Mouse (Mus musculus) CH12.LX (cell line): ENCODE measurements at regions not wholly inside any gene's neighbourhood (a gene's known extent, or its start where the extent isn't known, plus 50 kb on each side); places are given as distances from the start of the nearest gene placed in this dataset.

Experiments
- BHLHE40 ChIP-seq: IDR thresholded peaks from 2 replicates; pipeline ENCODE4 v1.6.1; 2011; ENCODE audit warnings: mild to moderate bottlenecking, low read depth, low read length, improper control_type of control experiment
- CTCF ChIP-seq, 2 experiments: IDR thresholded peaks in 1 of 2; conservative IDR thresholded peaks in 1 of 2; 2 replicates each; pipeline ENCODE4 v1.5.1; 2011 to 2012; ENCODE audit warnings: low read depth in 2 of 2, low read length in 2 of 2, improper control_type of control experiment in 1 of 2, inconsistent platforms in 1 of 2, mild to moderate bottlenecking in 1 of 2, moderate library complexity in 1 of 2
- E2F4 ChIP-seq: IDR thresholded peaks from 2 replicates; pipeline ENCODE4 v1.6.1; 2011; ENCODE audit warnings: low read depth, low read length, improper control_type of control experiment; ENCODE audit not compliant: insufficient replicate concordance
- ELF1 ChIP-seq: IDR thresholded peaks from 2 replicates; pipeline ENCODE4 v1.6.1; 2014; ENCODE audit warnings: low read depth, mild to moderate bottlenecking, inconsistent platforms, low read length, improper control_type of control experiment
- EP300 ChIP-seq: IDR thresholded peaks from 2 replicates; pipeline ENCODE4 v1.6.1; 2011; ENCODE audit warnings: low read length, improper control_type of control experiment
- JUND ChIP-seq: conservative IDR thresholded peaks from 2 replicates; pipeline ENCODE4 v1.6.1; 2011; ENCODE audit warnings: low read depth, low read length, improper control_type of control experiment
- MAFK ChIP-seq: IDR thresholded peaks from 2 replicates; pipeline ENCODE4 v1.6.1; 2011; ENCODE audit warnings: low read length, improper control_type of control experiment; ENCODE audit not compliant: insufficient replicate concordance
- POLR2A ChIP-seq: IDR thresholded peaks from 2 replicates; pipeline ENCODE4 v1.6.1; 2011; ENCODE audit warnings: low read depth, mild to moderate bottlenecking, improper control_type of control experiment, low read length
- POLR2AphosphoS2 ChIP-seq: IDR thresholded peaks from 2 replicates; pipeline ENCODE4 v1.6.1; 2011; ENCODE audit warnings: low read depth, low read length, improper control_type of control experiment
- TCF12 ChIP-seq: IDR thresholded peaks from 2 replicates; pipeline ENCODE4 v1.6.1; 2014; ENCODE audit warnings: low read depth, mild to moderate bottlenecking, inconsistent platforms, low read length, improper control_type of control experiment
- USF1 ChIP-seq: IDR thresholded peaks from 2 replicates; pipeline ENCODE4 v1.6.1; 2014; ENCODE audit warnings: low read depth, mild to moderate bottlenecking, inconsistent platforms, low read length, improper control_type of control experiment
- ZNF384 ChIP-seq: IDR thresholded peaks from 2 replicates; pipeline ENCODE4 v1.6.1; 2012; ENCODE audit warnings: low read depth, low read length, improper control_type of control experiment, inconsistent platforms

DNA sequence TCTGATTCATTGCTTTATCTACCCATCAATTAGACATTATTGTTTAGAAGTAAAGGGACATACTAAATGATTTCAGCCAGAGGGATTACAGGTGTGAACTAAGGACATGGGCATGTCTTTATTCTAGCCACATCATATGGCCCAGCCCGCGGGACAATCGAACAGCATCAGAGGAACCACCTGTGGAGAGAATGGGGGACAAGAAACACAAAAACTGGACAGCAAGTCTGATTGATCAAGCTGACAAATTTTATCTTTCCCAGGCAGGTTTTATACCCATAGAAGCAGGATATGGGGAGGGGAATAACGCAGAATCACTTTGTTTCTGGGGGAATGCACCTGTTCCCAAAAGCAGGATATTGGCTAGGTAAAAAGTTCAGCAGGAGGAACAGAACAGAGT, 1103.2 kb upstream of the Manea start:
- TF ChIP-seq BHLHE40 (no peak), TCF12 (no peak), ELF1 (no peak), POLR2A (no peak), CTCF (conservative IDR thresholded peaks at IDR 0.05 in 1 of 2, IDR thresholded peaks at IDR 0.05 in 1 of 2; ENCODE audit: low read depth in 2 of 2, low read length in 2 of 2) (no peak), MAFK (no peak), EP300 (no peak), USF1 (no peak), E2F4 (no peak), JUND (no peak), ZNF384 (no peak), POLR2AphosphoS2 (no peak)
